Mouse (Mus musculus): ENCODE results near the gene Fga. TPM values are rescaled to one million over a fixed set of nuclear protein-coding genes. Genes with fewer than 3 reads are reported as not detected.

The Fga gene
- total and polyA plus RNA-seq, 2 experiments from 2014 or later = 0.19 to 2.3 TPM

DNA sequence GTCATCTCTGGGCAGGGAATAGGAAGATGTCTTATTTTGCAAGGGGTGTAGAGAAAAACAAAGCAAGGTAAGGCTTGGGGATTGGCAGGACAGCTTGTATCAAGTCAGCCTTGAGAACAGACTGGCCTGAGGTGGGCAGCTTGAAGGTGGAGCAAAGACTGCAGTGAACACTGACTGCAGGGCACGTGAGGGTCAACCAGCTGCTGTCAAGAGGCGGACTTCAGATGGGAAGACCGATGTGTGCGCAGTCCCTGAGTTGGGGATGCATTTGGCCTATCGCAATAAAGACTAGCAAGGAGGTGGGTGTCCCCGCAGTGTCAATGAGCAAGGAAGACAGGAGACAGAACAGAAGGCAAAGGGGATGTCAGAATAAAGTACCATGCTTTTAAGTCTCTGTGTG lies 32.9 kb upstream of the Fga start:
- no peak overlapping the region for H3K4me2 ChIP-seq (ENCODE audit: low read depth, low read length)
- DNase-seq (ENCODE audit: low spot score) = no peak
- no peak overlapping the region for H3K27ac ChIP-seq (ENCODE audit: low read depth)
- WGBS = 88% methylated on average over 6 of the region's 6 CpGs
- H3K27me3 ChIP-seq (ENCODE audit: control insufficient read depth, insufficient read depth, low read length) = peaks cover 14% of the 10 kb centered on the region; the same call in 1 of the 2 replicates
- H3K4me3 ChIP-seq (ENCODE audit: low read depth, low read length) = no peak overlapping the region
- no peak overlapping the region for H3K9ac ChIP-seq (replicated peaks; ENCODE audit: low read depth, low read length)
- TF ChIP-seq CTCF (IDR thresholded peaks at IDR 0.05; ENCODE audit: low read depth) (no peak), EP300 (IDR thresholded peaks at IDR 0.05; ENCODE audit: low read depth) (no peak)
- H3K36me3 ChIP-seq (replicated peaks; ENCODE audit: control insufficient read depth, insufficient read depth, low read length) = no peaks in the 10 kb centered on the region
- H3K4me1 ChIP-seq (ENCODE audit: control insufficient read depth, insufficient read depth) = no peaks in the 10 kb centered on the region; the same call in 1 of the 2 replicates
- H3K9me3 ChIP-seq (replicated peaks; ENCODE audit: control insufficient read depth, low read length) = no peaks in the 10 kb centered on the region
- ATAC-seq (ENCODE audit: insufficient read depth, low read depth) = no peak

GRCm38 (mm10) chr3:82995368-82995767 lies 30.5 kb upstream of the Fga start:
- Histone ChIP-seq H3K36me3 (replicated peaks; ENCODE audit: control insufficient read depth, insufficient read depth, low read length) (no peaks in the 10 kb centered on the region), H3K4me1 (ENCODE audit: control insufficient read depth, insufficient read depth) (no peaks in the 10 kb centered on the region; the same call in 1 of the 2 replicates), H3K4me3 (ENCODE audit: low read depth, low read length) (no peak overlapping the region), H3K4me2 (ENCODE audit: low read depth, low read length) (peak overlapping the region; percentile 49), H3K27ac (ENCODE audit: low read depth) (no peak overlapping the region), H3K9me3 (replicated peaks; ENCODE audit: control insufficient read depth, low read length) (no peaks in the 10 kb centered on the region), H3K27me3 (ENCODE audit: control insufficient read depth, insufficient read depth, low read length) (peaks cover 14% of the 10 kb centered on the region; the same call in 1 of the 2 replicates), H3K9ac (replicated peaks; ENCODE audit: low read depth, low read length) (no peak overlapping the region)
- TF ChIP-seq CTCF (IDR thresholded peaks at IDR 0.05; ENCODE audit: low read depth) = peak; percentile 73
- no peak for TF ChIP-seq EP300 (IDR thresholded peaks at IDR 0.05; ENCODE audit: low read depth)
- 3% methylated on average over 24 of the region's 24 CpGs for WGBS
- DNase-seq (ENCODE audit: low spot score) (peak; percentile 56), ATAC-seq (ENCODE audit: insufficient read depth, low read depth) (peak; percentile 82)

GRCm38 (mm10) chr3:82996656-82997055 lies 29.2 kb upstream of the Fga start:
- no peaks in the 10 kb centered on the region for H3K4me1 ChIP-seq (ENCODE audit: control insufficient read depth, insufficient read depth)
- DNase-seq (ENCODE audit: low spot score) (no peak), ATAC-seq (ENCODE audit: insufficient read depth, low read depth) (no peak)
- no peaks in the 10 kb centered on the region for H3K9me3 ChIP-seq (replicated peaks; ENCODE audit: control insufficient read depth, low read length)
- H3K4me2 ChIP-seq (ENCODE audit: low read depth, low read length) = no peak overlapping the region
- no peak overlapping the region for H3K4me3 ChIP-seq (ENCODE audit: low read depth, low read length)
- no peak overlapping the region for H3K9ac ChIP-seq (replicated peaks; ENCODE audit: low read depth, low read length)
- WGBS = 73% methylated on average over 3 of the region's 3 CpGs
- TF ChIP-seq EP300 (IDR thresholded peaks at IDR 0.05; ENCODE audit: low read depth) (no peak), CTCF (IDR thresholded peaks at IDR 0.05; ENCODE audit: low read depth) (no peak)
- peaks cover 14% of the 10 kb centered on the region; the same call in 1 of the 2 replicates for H3K27me3 ChIP-seq (ENCODE audit: control insufficient read depth, insufficient read depth, low read length)
- H3K36me3 ChIP-seq (replicated peaks; ENCODE audit: control insufficient read depth, insufficient read depth, low read length) = no peaks in the 10 kb centered on the region
- no peak overlapping the region for H3K27ac ChIP-seq (ENCODE audit: low read depth)

DNA sequence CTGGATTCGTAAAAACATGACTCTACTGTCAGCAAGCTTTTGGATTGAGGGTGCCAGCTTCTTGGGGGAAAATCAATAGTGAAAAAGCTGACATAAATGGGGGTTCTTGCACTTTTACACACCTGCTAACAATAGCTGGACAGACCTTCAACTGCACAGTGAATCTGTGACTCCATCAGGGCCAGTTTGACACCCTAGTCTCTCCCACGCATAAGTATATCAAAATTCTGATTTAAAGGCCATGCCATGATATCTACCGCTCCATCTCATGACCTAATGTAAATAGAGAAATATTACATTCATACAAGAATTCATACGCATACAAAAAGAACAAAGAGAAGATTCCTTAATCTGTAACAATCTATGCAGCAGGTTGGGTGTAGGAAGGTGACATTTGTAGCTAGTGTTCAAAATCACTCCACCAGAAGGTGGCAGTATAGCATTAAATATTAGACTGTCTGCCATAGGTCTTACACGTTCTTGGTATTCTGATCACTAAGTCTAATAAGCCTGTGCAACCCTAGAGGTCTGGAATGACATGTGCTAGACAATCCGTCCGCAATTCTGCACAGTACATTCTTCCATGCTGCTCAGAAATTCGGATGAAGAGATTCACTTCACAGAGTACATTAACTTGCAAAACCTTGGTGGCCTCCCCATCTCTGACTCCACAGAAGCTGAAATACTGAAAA lies 27.0 kb upstream of the Fga start:
- peak; percentile 59 for DNase-seq (ENCODE audit: low spot score)
- WGBS = 29% methylated on average over 8 of the region's 8 CpGs

GRCm38 (mm10) chr3:82999995-83000394 lies 25.9 kb upstream of the Fga start:
- Histone ChIP-seq H3K27ac (ENCODE audit: low read depth) (no peak overlapping the region), H3K4me2 (ENCODE audit: low read depth, low read length) (no peak overlapping the region), H3K4me1 (ENCODE audit: control insufficient read depth, insufficient read depth) (no peaks in the 10 kb centered on the region), H3K9me3 (replicated peaks; ENCODE audit: control insufficient read depth, low read length) (no peaks in the 10 kb centered on the region), H3K36me3 (replicated peaks; ENCODE audit: control insufficient read depth, insufficient read depth, low read length) (no peaks in the 10 kb centered on the region), H3K4me3 (ENCODE audit: low read depth, low read length) (no peak overlapping the region), H3K27me3 (ENCODE audit: control insufficient read depth, insufficient read depth, low read length) (peaks cover 11% of the 10 kb centered on the region; the same call in 1 of the 2 replicates), H3K9ac (replicated peaks; ENCODE audit: low read depth, low read length) (no peak overlapping the region)
- TF ChIP-seq CTCF (IDR thresholded peaks at IDR 0.05; ENCODE audit: low read depth) (no peak), EP300 (IDR thresholded peaks at IDR 0.05; ENCODE audit: low read depth) (no peak)
- no peak for ATAC-seq (ENCODE audit: insufficient read depth, low read depth)
- DNase-seq (ENCODE audit: low spot score) = no peak
- 80% methylated on average over 9 of the region's 9 CpGs for WGBS

More for the DNA sequence above, 27.0 kb upstream of the Fga start:
- Histone ChIP-seq H3K27ac (ENCODE audit: low read depth) (no peak overlapping the region), H3K4me3 (ENCODE audit: low read depth, low read length) (no peak overlapping the region), H3K9ac (replicated peaks; ENCODE audit: low read depth, low read length) (no peak overlapping the region), H3K4me1 (ENCODE audit: control insufficient read depth, insufficient read depth) (no peaks in the 10 kb centered on the region), H3K36me3 (replicated peaks; ENCODE audit: control insufficient read depth, insufficient read depth, low read length) (no peaks in the 10 kb centered on the region), H3K27me3 (ENCODE audit: control insufficient read depth, insufficient read depth, low read length) (peaks cover 14% of the 10 kb centered on the region; the same call in 1 of the 2 replicates), H3K4me2 (ENCODE audit: low read depth, low read length) (no peak overlapping the region), H3K9me3 (replicated peaks; ENCODE audit: control insufficient read depth, low read length) (no peaks in the 10 kb centered on the region)
- TF ChIP-seq EP300 (IDR thresholded peaks at IDR 0.05; ENCODE audit: low read depth) (no peak), CTCF (IDR thresholded peaks at IDR 0.05; ENCODE audit: low read depth) (peak; percentile 70)
- peak; percentile 70; the same call in 1 of the 2 replicates for ATAC-seq (ENCODE audit: insufficient read depth, low read depth)

All from heart, postnatal 0 days (tissue).